Mouse (Mus musculus): ENCODE data around the gene Magea6. TPM values are rescaled to one million over a fixed set of nuclear protein-coding genes. Genes with fewer than 3 reads are reported as not detected.
"Not testable (repeated sequence)": the region's sequence is repeated elsewhere in the genome, so short reads cannot be mapped to it uniquely, and the experiment has no call there.

Gene Magea6
- not detected in 2 replicates for polyA plus RNA-seq (2015; fragmentation: Nextera tagmentation; extraction: Ambion mirVana)

- not testable (repeated sequence) for H3K4me1 ChIP-seq (replicated peaks); H3K27ac ChIP-seq (replicated peaks); H3K4me3 ChIP-seq (replicated peaks); ATAC-seq (ENCODE audit: insufficient read depth); H3K4me2 ChIP-seq; H3K36me3 ChIP-seq (replicated peaks); H3K27me3 ChIP-seq; H3K9me3 ChIP-seq (replicated peaks); H3K9ac ChIP-seq
- WGBS (ENCODE audit: insufficient replicate concordance), result 20% methylated on average over 1 of the region's 1 CpGs
Measured at GRCm38 (mm10) chrX:154935887-154936286, at the start of gene Magea6. Gene Magea6, minus strand, starts transcription at chrX:154935987.

DNA sequence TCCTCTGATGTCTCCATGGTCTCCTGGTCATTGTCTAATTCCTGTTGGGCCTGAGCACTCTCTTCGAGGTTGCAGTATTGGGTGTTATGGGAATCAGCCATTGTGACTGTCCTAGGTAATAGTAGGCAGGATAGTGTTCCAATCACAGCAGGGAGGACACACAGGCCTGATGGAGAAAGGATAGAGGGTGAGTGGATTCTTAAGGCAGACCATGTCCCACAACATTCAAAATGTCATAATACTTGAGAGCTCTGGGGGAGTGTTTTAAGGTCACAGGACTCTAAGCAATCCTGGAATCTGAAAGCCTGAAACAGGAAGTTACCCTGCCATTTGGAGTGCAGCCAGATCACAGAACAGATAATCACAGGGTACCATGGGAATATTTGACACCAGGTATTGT is 13.6 kb upstream of the Magea6 start, which contains the start of gene Magea3:
TSS of gene Magea3 (minus strand) at position 101 of the 400 bp plus-strand sequence.
- not testable (repeated sequence) for H3K4me1 ChIP-seq (replicated peaks); H3K9ac ChIP-seq; H3K36me3 ChIP-seq (replicated peaks); H3K27ac ChIP-seq (replicated peaks); H3K4me3 ChIP-seq (replicated peaks); H3K9me3 ChIP-seq (replicated peaks); H3K27me3 ChIP-seq; H3K4me2 ChIP-seq; ATAC-seq (ENCODE audit: insufficient read depth)
- WGBS (ENCODE audit: insufficient replicate concordance), result 50% methylated on average over 1 of the region's 1 CpGs

DNA sequence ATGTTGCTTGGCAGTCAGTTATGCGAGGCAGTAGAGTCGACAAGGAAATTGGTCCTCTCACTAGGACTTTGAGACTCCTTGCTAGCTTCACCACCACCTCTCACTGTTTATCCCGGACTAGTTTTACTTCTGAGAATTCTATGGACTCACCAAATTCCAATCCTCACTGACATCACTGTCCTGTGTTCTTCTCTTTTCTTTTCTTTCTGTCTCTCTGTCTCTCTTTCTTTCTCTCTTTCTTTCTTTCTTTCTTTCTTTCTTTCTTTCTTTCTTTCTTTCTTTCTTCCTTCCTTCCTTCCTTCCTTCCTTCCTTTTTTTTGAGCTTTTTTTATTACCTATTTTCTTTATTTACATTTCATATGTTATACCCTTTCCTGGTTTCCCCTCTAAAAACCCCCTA is 45.6 kb downstream of the Magea6 start, which contains the start of gene Cldn34b1:
TSS of gene Cldn34b1 (minus strand) at position 101 of the 400 bp plus-strand sequence.
- H3K9ac ChIP-seq; H3K27me3 ChIP-seq; H3K9me3 ChIP-seq (replicated peaks); H3K4me1 ChIP-seq (replicated peaks); H3K36me3 ChIP-seq (replicated peaks); H3K27ac ChIP-seq (replicated peaks); H3K4me2 ChIP-seq; ATAC-seq (ENCODE audit: insufficient read depth); H3K4me3 ChIP-seq (replicated peaks): not testable (repeated sequence)
- WGBS (ENCODE audit: insufficient replicate concordance), result 64% methylated on average over 3 of the region's 3 CpGs

Other genes with a start within 250 kb of the Magea6 start
- not detected in 2 replicates for gene Cldn34b1, start 45.7 kb downstream of the Magea6 start, polyA plus RNA-seq (2015; fragmentation: Nextera tagmentation; extraction: Ambion mirVana)
- gene Magea3, start 13.5 kb upstream of the Magea6 start, polyA plus RNA-seq (2015; fragmentation: Nextera tagmentation; extraction: Ambion mirVana), result not detected in 2 replicates
- gene Magea8, start 59.9 kb upstream of the Magea6 start, polyA plus RNA-seq (2015; fragmentation: Nextera tagmentation; extraction: Ambion mirVana), result not detected in 2 replicates
- gene Magea5, start 127.2 kb upstream of the Magea6 start, polyA plus RNA-seq (2015; fragmentation: Nextera tagmentation; extraction: Ambion mirVana), result not detected in 2 replicates
- gene Magea1, start 153.8 kb upstream of the Magea6 start, polyA plus RNA-seq (2015; fragmentation: Nextera tagmentation; extraction: Ambion mirVana), result not detected in 2 replicates
- gene Magea2, start 157.7 kb upstream of the Magea6 start, polyA plus RNA-seq (2015; fragmentation: Nextera tagmentation; extraction: Ambion mirVana), result not detected in 2 replicates
- gene Cldn34b2, start 192.4 kb upstream of the Magea6 start, polyA plus RNA-seq (2015; fragmentation: Nextera tagmentation; extraction: Ambion mirVana), result not detected in 2 replicates